Mouse (Mus musculus) small intestine, adult 2 months (tissue): ENCODE data around the gene Esr2. TPM values are rescaled to one million over a fixed set of nuclear protein-coding genes. Genes with fewer than 3 reads are reported as not detected.

Experiments
- H3K27ac ChIP-seq: fragments of 200-500 bp; 2 replicates; pipeline ENCODE4 v1.5.1; 2012; ENCODE audit warnings: low read depth, low read length, control low read depth, inconsistent platforms; ENCODE audit not compliant: insufficient read depth
- H3K27me3 ChIP-seq: fragments of 200-500 bp; 2 replicates; pipeline ENCODE4 v1.6.1; 2012; ENCODE audit warnings: mild to moderate bottlenecking, moderate library complexity, low read length, inconsistent platforms; ENCODE audit not compliant: control insufficient read depth, insufficient read depth
- H3K36me3 ChIP-seq: fragments of 200-500 bp; 2 replicates; pipeline ENCODE4 v1.6.1; 2012; ENCODE audit warnings: mild to moderate bottlenecking, low read length, control low read depth, inconsistent platforms; ENCODE audit not compliant: control insufficient read depth, insufficient read depth
- H3K4me1 ChIP-seq: fragments of 200-500 bp; 2 replicates; pipeline ENCODE4 v1.6.1; 2012; ENCODE audit warnings: low read length, inconsistent platforms, mixed read lengths; ENCODE audit not compliant: control insufficient read depth, insufficient read depth, insufficient read length
- H3K4me3 ChIP-seq: fragments of 200-500 bp; 2 replicates; pipeline ENCODE4 v1.5.1; 2012; ENCODE audit warnings: low read depth, mild to moderate bottlenecking, control low read depth, inconsistent platforms, low read length, moderate library complexity
- CTCF ChIP-seq: fragments of 200-500 bp; IDR thresholded peaks from 2 replicates; pipeline ENCODE4 v1.5.1; 2012; ENCODE audit warnings: low read depth, mild to moderate bottlenecking, control low read depth, inconsistent platforms, low read length, moderate library complexity, mixed read lengths; ENCODE audit not compliant: insufficient replicate concordance, insufficient read length; ENCODE audit errors: extremely low read depth
- POLR2A ChIP-seq: fragments of 200-500 bp; IDR thresholded peaks from 2 replicates; pipeline ENCODE4 v1.6.1; 2012; ENCODE audit warnings: low read depth, mild to moderate bottlenecking, control low read depth, inconsistent platforms, low read length, moderate library complexity
- WGBS: fragments of 180-500 bp; shearing (Covaris S2); methylation state at CpG from one replicate; pipeline ENCODE4 v1.1.7; 2018; 5-methylcytosine and 5-hydroxymethylcytosine counted together
- polyA plus RNA-seq: library from polyadenylated mRNA; depleted of rRNA; stranded (reverse); fragments of >200 nt; gene quantifications from 2 replicates; pipeline ENCODE4 v1.2.3, GENCODE M21; 2012

Esr2 gene
- polyA plus RNA-seq, 1 experiment: 0.05 TPM

DNA sequence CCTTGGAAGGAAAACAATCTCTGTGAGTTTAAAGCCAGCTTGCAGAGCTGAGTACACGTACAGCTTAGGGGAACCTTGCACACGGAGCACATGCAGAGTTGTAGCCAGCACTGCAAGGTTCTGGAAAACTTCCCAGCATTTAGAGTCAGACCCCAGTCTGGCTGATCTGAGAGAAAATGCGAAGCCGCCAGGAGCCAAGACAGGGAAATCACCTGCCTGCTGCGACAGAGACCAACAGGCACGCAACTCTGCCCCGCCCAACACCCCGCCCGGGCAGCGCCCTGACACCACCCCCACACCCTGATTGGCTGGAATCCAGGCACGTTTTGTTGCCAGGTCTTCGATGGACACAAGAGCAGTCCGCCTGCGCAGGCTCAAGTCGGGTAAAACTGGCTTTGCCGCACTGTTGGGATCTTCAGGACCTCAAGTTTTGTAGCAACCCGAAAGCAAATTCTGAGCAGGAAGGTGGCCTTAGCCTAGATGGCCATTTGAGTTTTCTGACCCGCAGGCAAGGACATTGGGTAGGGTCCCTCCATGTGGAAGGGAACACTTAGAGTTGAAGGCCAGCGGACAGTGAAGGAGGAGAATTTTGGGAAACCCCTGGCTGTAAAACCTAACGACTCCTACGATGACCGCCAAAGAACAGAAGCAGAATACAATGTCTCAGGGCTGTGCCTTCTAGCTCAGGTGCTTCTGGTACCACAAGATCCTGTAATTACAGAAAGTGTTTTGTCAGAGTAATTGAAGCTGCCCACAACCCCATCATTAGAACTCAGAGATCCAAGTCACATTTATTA, 19.1 kb upstream of the Esr2 start:
- TF ChIP-seq CTCF: no peak; the same call in 1 of the 2 replicates
- TF ChIP-seq POLR2A: 0 out of 2 replicates have a peak, but pooled peaks have one; percentile 9
- H3K27me3 ChIP-seq: no peaks in the 10 kb centered on the region
- peaks cover 7% of the 10 kb centered on the region; the same call in 1 of the 2 replicates for H3K4me1 ChIP-seq
- no peaks in the 10 kb centered on the region for H3K36me3 ChIP-seq
- WGBS: under 1% methylated on average over 22 of the region's 22 CpGs
- H3K4me3 ChIP-seq: peak overlapping the region; percentile 50
- peak overlapping the region; percentile 55 for H3K27ac ChIP-seq

DNA sequence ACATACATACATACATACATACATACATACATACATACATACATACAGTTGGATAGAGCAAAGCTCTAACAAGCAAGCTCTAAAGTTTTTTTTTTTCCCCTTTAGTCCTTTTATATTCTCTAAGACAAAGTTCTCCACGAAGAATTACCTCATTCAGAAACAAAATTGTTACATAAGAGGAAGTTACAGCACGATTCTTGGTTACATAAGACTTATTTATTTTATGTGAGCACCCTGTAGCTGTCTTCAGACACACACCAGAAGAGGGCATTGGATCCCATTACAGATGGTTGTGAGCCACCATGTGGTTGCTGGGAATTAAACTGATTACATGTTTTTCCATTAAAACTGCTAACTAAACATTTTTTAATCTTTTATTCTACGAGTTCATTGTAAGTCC, 17.5 kb upstream of the Esr2 start:
- no peaks in the 10 kb centered on the region for H3K36me3 ChIP-seq
- WGBS: 28% methylated on average over 3 of the region's 3 CpGs
- TF ChIP-seq POLR2A: no peak
- no peak for TF ChIP-seq CTCF
- H3K4me1 ChIP-seq: peaks cover 7% of the 10 kb centered on the region; the same call in 1 of the 2 replicates
- H3K27ac ChIP-seq: no peak overlapping the region
- H3K27me3 ChIP-seq: no peaks in the 10 kb centered on the region
- no peak overlapping the region for H3K4me3 ChIP-seq

GRCm38 (mm10) chr12:76190940-76191339, 13.9 kb upstream of the Esr2 start:
- peaks cover 2% of the 10 kb centered on the region; the same call in 1 of the 2 replicates for H3K4me1 ChIP-seq

GRCm38 (mm10) chr12:76187849-76188248, 10.8 kb upstream of the Esr2 start:
- Histone ChIP-seq H3K4me3 (no peak overlapping the region), H3K4me1 (no peaks in the 10 kb centered on the region), H3K27me3 (no peaks in the 10 kb centered on the region), H3K27ac (no peak overlapping the region), H3K36me3 (no peaks in the 10 kb centered on the region)
- 35% methylated on average over 8 of the region's 8 CpGs for WGBS
- TF ChIP-seq CTCF: peak; percentile 37; the same call in 1 of the 2 replicates
- TF ChIP-seq POLR2A: no peak

More at GRCm38 (mm10) chr12:76190940-76191339, 13.9 kb upstream of the Esr2 start:
- no peak overlapping the region for H3K27ac ChIP-seq
- TF ChIP-seq CTCF (peak; percentile 35; the same call in 1 of the 2 replicates), POLR2A (no peak)
- 28% methylated on average over 11 of the region's 11 CpGs for WGBS
- no peaks in the 10 kb centered on the region for H3K36me3 ChIP-seq
- H3K27me3 ChIP-seq: no peaks in the 10 kb centered on the region
- no peak overlapping the region for H3K4me3 ChIP-seq

DNA sequence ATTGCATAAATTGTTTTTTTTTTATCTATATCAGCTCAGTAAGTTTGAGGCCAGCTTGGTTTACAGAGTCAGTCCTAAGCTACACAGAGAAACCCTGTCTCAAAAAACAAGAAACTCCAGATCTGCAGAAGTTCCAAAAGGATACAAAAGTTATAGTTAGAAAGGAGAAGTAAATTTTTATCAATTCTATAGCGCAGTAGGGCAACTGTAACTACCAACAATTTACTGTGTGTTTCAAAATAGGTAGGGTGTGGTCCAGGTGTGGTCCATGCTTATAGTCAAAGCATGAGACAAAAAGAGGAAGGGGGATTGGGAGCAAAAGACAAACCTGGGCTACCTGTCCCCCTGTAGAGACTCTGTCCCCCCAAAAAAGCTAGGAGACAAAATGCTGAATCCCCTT, 9.4 kb upstream of the Esr2 start:
- TF ChIP-seq CTCF: no peak
- no peak for TF ChIP-seq POLR2A
- no peak overlapping the region for H3K27ac ChIP-seq
- 76% methylated on average over 1 of the region's 1 CpGs for WGBS

GRCm38 (mm10) chr12:76185167-76185816, 8.2 kb upstream of the Esr2 start:
- H3K4me3 ChIP-seq: no peak overlapping the region
- no peak for TF ChIP-seq CTCF
- H3K27me3 ChIP-seq: no peaks in the 10 kb centered on the region
- peaks cover 2% of the 10 kb centered on the region; the same call in 1 of the 2 replicates for H3K4me1 ChIP-seq
- no peak overlapping the region for H3K27ac ChIP-seq
- H3K36me3 ChIP-seq: no peaks in the 10 kb centered on the region
- 79% methylated on average over 10 of the region's 10 CpGs for WGBS

More for the DNA sequence above, 9.4 kb upstream of the Esr2 start:
- Histone ChIP-seq H3K4me1 (no peaks in the 10 kb centered on the region), H3K4me3 (no peak overlapping the region), H3K27me3 (no peaks in the 10 kb centered on the region), H3K36me3 (no peaks in the 10 kb centered on the region)

- no peaks in the 10 kb centered on the region for H3K27me3 ChIP-seq
- peaks cover 3% of the 10 kb centered on the region; the same call in 1 of the 2 replicates for H3K4me1 ChIP-seq
- H3K27ac ChIP-seq: no peak overlapping the region
- H3K36me3 ChIP-seq: no peaks in the 10 kb centered on the region
- WGBS: 57% methylated on average over 6 of the region's 6 CpGs
- TF ChIP-seq POLR2A (no peak), CTCF (no peak)
- no peak overlapping the region for H3K4me3 ChIP-seq
Observed at GRCm38 (mm10) chr12:76184271-76184670, 7.2 kb upstream of the Esr2 start.
